Mouse (Mus musculus): ENCODE measurements around the gene Bdp1. TPM values are rescaled to one million over a fixed set of nuclear protein-coding genes. Genes with fewer than 3 reads are reported as not detected.
A peak's percentile ranks its signal among the peaks of the same experiment; 100 is the strongest.
"Not testable (repeated sequence)": the region's sequence is repeated elsewhere in the genome, so short reads cannot be mapped to it uniquely, and the experiment has no call there.

Gene Bdp1
- total RNA-seq (2021), result 10 to 100 TPM; 25.0 to 29.6 TPM

DNA sequence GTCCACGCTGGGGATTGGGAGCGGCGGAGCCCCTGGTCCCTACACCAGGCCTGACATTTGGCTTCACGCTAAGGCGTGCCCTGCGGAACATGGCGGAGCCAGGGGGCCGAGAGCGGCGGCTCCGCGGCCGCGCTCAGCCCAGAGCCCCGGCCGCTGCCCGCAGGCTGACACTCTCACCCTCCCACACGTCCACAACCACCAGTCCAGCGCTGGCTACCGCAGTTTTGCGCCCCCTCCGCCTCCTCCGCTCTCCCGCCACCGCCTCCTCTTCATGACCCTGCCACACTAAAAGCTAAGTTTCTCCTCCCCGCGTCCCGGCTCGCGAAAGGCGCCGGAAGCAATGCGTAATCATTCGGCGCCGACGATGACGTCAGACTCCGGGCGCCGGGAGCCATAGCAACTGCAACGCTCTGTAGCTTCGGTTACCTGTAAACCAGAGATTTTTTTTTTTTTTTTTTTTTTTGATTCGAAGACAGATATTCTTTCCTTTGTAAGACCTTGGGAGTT lies at the start of gene Bdp1:
Gene Bdp1 (minus strand): TSS at position 323 of the 507 bp plus-strand sequence.
- intact Hi-C loops (cut with DNase I), result loop anchor here (2.0 to 10.0 kb wide), 3 partner anchors 21 to 749 kb away; partner anchors contain the start of genes Ak6, Rad17, Smn1 and Taf9

DNA sequence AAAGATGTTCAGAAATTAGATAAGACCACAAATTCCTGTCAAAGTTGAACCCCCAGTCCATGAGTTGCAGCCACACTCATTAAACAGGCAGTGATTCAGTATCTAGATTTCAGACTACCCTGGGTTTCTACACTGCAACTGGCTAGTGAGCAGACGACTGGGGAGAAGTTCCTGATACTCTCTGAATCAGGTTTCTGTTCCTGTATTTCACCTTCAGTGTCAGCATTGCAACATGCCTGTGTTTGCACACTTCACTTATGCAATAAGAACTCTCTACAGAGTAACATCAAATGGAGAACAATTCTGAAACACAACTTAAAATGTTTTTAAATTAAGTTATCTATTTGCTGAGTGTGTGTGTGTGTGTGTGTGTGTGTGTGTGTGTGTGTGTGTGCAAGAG lies 48.8 kb upstream of the Bdp1 start:
- DNase-seq, result no peak
- intact Hi-C loops (cut with DNase I), result no loop called here

More for the DNA sequence above, at the start of gene Bdp1:
- peak; percentile 97 to 99 for DNase-seq

DNA sequence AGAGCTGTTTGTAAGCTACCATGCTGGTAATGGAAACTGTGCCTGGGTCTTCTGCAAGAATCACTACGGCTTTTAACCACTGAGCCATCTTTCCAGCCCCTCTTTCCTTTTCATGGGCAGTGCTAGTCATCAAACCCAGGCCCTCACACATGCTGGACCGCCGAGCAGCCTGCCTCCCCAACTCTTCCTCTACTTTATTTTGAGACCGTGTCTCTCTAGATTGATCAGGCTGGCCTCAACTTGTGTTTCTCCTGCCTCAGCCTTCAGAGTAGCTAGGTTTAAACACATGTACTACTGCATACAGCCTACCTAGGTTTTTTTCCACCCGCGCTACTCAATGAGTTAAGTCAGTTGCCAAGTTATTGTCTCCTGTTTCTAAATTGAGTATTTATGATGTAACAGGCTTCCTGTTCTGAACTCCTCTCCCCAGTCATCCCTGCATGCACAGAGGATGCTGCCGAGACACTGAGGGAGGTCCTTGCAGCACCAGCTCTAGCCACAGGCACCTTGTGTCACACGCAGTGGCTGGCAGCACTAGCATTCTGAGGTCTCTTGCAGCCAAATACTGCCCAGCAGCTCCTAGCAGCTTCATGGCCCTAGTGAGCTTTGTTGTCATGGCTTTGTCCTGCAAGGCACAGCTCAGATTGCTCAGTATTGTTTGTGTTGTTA lies 37.9 kb upstream of the Bdp1 start:
- intact Hi-C loops (cut with DNase I), result no loop called here
- no peak for DNase-seq

DNA sequence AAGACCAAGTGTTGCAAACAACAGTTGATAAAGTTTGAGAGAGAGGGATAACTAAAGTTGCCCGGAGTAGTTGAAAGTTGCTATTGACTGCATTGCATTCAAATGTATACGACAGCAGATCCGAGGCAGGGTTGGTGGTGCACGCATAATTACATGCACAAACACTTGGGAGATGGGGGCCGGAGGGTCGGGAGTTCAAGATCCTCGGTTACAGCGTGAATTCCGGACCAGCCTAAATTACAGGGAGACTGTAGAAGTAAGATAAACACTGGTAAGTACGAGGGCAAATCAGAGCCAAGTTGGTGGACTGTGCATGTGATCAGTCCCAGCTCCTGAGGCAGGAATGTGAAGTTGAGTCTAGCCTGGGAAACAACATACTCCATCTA lies 21.4 kb upstream of the Bdp1 start:
- intact Hi-C loops (cut with DNase I), result loop anchor here (2.0 kb wide), 1 partner anchor 20 kb away; the partner anchor contains the start of gene Bdp1
- DNase-seq, result no peak

DNA sequence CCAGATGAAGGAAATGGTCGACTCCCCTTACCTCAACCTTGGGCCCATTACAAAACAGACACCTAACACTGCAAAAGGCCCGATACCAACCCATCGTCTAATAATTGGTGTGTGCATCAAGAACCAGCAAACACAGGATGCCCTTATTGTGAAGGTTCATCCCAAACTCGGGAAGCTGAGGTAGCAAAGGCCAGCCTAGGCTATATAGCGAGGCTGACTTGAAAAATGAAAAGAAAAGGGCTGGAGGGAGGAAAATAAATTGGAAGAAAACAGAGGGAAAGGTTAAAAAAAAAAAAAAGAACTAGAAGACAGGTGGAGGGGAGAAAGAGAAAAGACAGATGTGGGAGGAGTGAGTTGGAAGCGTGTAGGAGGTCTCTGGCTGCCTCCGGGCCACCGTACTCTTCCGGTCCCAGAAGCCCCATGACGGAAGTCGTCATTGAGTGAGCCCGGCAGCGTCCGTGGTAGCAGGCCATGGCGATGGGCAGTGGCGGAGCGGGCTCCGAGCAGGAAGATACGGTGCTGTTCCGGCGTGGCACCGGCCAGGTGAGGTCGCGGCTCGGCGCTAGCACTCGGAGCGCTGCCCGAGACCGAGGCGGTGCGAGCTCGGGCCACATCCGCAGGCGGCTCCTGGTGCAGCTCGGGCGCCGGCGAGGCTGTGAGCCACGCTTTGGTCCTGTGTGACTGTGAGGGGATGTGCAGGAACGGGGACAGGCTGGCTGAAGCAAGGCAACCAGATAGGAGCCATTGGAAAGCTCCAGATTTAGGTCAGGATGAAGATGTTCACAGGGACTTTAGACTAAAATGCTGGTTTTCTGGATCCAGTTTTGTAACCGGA lies 20.8 kb upstream of the Bdp1 start, which contains the start of gene Smn1:
Gene Smn1 (plus strand): TSS at position 430 of the 835 bp plus-strand sequence.
- DNase-seq, result peak; percentile 93 to 97
- intact Hi-C loops (cut with DNase I), result loop anchor here (2.0 kb wide), 1 partner anchor 20 kb away; the partner anchor contains the start of gene Bdp1

DNA sequence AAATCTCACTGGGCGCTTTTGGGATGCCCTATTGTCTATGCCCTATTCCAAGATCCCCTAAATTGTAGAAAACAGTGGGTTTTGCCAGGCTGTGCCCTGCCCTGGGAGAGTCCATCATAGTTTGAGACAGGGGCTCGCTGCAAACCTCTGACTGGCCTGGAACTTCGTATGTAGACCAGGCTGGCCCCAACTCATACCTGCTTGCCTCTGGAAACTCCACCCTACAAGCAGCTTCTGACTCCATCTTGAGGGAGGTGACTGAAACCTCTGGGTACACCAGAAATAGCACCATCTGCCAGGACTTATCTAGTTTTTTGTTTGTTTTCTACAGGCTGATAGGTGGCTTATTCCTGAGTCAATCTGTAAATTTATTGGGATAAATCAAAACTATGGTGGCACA lies 20.1 kb upstream of the Bdp1 start:
- intact Hi-C loops (cut with DNase I), result loop anchor here (2.0 kb wide), 1 partner anchor 19 kb away; the partner anchor contains the start of gene Bdp1
- no peak for DNase-seq

DNA sequence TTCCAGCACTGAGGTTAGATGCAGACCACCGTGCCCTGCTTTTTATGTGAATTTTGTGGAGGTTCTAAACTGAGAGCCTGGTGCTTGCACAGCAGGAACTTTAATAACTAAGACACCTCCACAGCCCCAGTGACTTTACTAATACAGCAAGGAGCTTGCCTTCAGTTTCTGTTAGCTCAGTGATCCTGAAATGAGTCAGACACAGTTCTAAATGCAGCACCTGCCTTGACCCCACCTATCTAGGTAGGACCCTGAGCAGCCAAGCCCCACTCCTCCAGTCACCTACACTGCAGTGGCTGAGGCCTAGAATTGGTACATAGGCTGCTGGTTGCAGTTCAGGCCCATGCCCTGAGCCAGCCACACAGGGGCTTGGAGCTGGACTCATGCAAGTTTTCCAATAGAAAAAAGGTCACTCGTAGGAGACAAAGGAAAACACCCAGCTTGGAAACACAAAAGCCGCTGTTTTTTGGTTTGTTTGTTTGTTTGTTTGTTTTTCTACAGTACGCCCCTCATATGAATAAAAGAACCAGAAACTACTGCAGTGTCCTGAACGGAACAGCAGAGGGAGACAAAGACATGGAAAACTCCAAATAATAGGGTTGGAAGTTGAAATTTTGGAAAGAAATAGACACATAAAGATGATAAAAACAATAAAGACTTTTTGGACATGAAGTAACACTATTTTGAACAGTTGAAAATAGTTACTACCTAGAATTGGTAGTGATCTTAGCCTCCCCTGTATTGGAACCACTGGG lies 8.5 kb upstream of the Bdp1 start:
- DNase-seq, result no peak
- intact Hi-C loops (cut with DNase I), result loop anchor here (5.0 kb wide), 1 partner anchor 280 kb away; no protein-coding TSS in a partner anchor

DNA sequence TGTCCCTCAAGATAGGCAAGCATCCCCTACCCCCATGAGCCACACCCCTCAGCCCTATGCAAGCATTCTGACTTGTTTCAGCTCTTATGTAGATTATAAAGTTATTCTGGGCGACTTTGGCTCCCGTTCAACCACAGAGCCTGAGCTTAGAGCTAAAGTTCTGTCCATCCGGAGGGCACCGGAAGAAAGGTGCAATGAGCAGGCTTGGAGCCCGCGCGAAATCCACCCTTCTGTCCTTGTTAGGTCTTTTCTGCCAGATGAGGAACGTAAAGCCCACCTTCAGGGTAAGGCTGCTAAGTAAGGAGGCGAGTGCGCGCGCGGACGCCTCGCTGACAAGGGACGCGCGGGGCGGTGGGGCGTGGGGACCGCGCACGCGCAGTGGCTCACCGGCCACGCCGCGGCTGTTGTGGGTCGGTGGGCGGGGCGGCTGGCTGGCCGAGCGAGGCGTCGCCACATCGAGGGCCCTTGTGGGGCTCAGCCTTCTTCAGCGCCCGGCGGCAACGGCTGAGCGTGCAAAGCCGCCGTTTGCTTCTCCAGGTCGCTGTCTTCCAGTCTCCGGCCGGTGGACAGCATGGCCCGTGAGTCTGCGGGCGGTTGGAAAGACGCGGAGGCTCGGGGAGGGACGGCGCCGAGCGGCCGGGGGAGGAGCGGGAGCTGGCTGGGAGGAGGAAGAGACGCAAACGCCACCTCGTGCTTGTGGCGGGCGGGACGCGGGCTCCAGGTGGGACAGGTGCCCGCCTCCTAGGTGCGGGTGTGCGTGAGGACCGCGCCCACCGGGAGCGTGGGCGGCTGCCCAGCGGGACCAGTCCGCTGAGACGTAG lies 4.0 kb upstream of the Bdp1 start, which contains the start of gene Serf1:
Gene Serf1 (plus strand): TSS at position 361 of the 821 bp plus-strand sequence.
- DNase-seq, result peak; percentile 81 to 86
- intact Hi-C loops (cut with DNase I), result loop anchor here (10.0 kb wide), 2 partner anchors 547 to 753 kb away; partner anchors contain the start of genes Ak6, Rad17 and Taf9

DNA sequence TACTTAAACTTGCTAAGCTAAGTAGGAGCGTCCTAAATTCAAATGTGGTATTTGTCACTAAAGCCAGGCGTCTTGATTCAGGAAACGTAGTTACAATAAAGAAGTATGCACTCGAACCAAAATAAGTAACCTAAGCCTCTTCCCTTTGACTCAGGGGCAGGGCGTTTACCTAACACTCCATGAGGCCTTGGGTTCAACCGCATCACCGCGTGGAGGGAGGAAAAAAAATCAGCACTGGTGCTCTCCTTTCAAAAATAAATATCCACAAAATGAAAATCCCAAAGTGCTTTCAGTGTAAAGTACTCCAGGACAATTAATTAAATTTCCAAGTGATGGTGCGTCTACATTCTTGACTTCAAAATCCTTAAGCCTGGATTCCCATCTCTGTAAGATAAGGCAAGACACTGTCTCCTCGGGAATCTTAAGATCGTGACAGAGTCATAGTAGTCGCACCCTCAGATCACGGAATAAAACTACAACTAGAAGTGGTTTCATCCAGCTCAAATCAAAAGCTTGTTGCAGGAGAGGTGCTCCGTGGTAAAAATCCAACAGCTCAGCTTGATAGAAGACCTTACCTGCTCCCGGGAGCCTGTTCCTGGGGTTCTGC lies 715 bp downstream of the Bdp1 start:
- no peak for DNase-seq
- intact Hi-C loops (cut with DNase I), result loop anchor here (10.0 kb wide), 2 partner anchors 552 to 748 kb away; partner anchors contain the start of genes Ak6, Rad17 and Taf9

DNA sequence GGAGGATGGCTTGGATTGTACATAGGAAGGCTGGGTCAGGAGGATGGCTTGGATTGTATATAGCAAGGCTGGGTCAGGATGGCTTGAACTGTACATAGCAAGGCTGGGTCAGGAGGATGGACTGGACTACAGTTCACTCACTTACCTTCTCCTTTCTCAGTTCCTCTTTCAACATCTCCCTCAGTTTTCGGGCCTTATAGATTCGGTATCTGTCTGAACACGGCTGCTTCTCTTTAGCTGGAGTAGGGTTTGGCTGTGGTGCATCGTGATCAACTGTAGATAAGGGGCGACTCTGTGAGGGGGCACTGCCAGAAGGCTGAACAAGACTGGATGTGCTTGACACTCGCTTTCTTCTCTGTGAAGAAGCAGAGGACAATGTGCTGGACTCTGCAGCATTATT lies 5.1 kb downstream of the Bdp1 start:
- DNase-seq, result no peak
- intact Hi-C loops (cut with DNase I), result loop anchor here (5.0 kb wide), 1 partner anchor 67 kb away; no protein-coding TSS in a partner anchor

DNA sequence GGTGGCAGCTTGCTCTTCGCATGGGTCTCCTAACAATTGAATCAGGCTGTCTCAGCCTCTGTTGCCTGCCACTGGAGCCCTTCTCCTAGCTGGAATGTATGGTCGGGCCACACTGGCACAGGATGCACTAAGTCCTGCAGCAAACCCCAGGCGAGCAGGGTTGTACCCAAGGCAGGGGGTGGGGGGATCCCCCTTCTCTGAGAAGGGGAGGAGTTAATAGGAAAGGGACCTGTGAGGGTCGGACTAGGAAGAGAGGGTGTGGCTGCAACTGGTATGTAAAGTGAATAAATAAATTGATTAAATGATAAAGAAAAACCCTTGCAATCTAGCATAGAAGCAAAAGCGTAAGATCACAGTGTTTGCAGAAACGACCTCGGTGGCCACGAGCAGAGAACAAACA lies 32.4 kb downstream of the Bdp1 start:
- intact Hi-C loops (cut with DNase I), result no loop called here
- DNase-seq, result no peak

DNA sequence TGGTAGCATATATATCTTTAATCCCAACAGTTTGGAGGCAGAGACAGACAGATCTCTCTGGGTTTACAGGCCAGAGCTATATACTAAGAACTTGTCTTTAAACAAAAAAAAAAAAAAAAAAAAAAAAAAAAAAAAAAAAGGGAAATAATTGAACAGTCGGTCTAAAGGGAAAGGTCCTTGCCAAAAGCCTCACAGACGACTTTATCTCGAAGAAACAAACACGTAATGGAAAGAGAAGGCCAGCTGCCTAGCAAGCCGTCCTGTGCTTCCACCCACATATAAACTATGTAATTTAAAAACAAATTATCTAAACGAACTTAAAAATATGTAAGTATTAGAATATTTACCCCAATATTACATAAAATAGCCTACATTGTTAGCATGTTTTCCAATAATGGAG lies 36.0 kb downstream of the Bdp1 start:
- no peak for DNase-seq
- intact Hi-C loops (cut with DNase I), result no loop called here

DNA sequence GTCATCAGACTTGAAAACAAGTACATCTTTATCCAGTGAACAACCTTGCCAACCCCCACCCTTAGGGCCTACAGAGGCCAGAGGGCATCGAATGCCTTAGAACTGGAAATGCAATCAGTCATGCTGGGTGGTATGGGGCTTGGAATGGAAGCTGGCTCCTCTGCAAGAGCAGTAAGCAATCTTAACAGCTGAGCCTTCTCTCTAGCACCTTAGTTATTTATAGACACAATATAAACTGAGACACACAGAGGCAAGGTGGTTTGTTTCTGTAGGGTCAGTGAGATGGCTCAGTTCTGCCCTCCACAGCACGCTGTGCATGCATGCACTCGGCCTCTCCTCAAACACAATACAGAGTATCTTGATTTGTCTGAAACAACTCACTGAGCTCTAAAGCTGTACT lies 39.9 kb downstream of the Bdp1 start:
- no peak for DNase-seq
- intact Hi-C loops (cut with DNase I), result no loop called here

DNA sequence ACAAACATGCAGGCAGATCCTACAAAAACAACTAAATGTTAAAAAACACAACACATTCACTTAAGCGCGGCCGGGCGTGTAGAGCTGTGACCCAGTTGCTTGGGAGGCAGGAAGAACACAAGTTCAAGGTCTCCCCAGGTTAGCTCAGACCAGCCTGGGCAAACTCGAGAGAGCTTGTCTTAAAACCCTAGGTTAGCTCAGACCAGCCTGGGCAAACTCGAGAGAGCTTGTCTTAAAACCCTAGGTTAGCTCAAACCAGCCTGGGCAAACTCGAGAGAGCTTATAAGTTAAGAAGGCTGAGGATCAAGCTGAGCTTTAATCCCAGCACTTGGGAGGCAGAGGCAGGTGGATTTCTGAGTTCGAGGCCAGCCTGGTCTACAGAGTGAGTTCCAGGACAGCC lies 46.1 kb downstream of the Bdp1 start:
- DNase-seq; intact Hi-C loops (cut with DNase I): not testable (repeated sequence)

DNA sequence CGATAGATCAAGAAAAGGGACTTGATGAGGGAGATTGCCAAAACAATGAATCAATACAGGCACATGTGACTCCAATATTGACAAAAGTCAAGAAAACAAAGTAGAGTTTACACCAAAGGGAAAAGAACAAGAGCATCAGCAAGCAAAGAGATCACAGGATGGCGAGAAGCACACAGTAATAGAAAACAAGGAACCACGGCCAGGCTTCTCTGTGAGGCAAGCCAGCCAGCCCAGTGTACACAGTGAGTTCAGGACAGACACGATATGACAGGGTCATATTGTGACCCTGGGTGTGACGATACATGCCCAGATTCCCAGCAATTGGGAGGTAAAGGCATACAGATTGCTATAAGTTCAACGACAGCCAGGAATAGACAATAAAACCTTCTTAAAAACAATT lies 77.9 kb downstream of the Bdp1 start:
- DNase-seq, result no peak
- intact Hi-C loops (cut with DNase I), result no loop called here

DNA sequence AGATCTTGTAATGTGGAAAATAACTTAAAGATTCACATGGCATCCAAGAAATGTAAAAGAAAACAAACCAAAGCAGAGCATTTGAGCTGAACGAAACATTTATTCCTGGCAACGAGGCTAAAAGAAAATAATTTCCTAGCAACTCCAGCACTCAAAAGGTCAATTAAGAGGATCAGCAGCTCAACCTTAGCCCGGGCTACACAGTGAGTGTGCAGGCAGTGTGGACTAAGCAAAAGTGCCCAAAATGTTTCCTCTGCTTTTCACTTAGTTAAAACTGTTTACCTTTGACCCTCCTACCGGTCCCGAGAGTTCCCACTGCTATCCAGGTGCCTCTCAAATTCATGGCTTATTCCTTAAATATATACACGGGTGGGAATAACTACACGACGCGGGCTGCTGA lies 87.0 kb downstream of the Bdp1 start:
- intact Hi-C loops (cut with DNase I), result loop anchor here (5.0 kb wide), 1 partner anchor 665 kb away; no protein-coding TSS in a partner anchor

DNA sequence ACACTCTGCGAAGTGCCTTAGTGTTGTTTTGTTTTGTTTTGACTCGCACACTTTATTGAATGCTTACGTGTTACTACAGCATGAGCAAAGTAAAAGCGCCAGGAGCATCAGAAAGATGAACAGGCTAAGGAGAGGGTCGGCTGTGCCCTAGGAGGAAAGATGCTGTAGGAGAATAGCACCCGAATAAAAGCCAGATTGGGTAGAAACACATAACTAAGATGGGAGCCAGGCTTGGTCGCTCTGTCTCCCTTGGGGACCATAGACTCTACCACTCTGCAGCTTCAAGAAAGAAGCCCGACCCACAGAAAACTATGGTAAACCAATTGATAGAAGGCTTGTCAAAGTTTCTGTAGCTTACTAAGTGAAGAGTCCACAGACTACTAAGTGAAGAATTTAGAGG lies 87.9 kb downstream of the Bdp1 start:
- intact Hi-C loops (cut with DNase I), result loop anchor here (5.0 kb wide), 1 partner anchor 664 kb away; no protein-coding TSS in a partner anchor

More for the DNA sequence above, 87.0 kb downstream of the Bdp1 start:
- no peak for DNase-seq

More for the DNA sequence above, 87.9 kb downstream of the Bdp1 start:
- no peak for DNase-seq

Measured in heart, postnatal 36 days (tissue).